Mouse (Mus musculus) spleen, postnatal 36 days (tissue): Measurements from ENCODE around the gene Klf3.

Source experiments
- DNase-seq, 2 experiments: peaks; one replicate each; pipeline ENCODE4 v3.0.0; 2022; ENCODE audit warnings: low spot score in 2 of 2, mixed read lengths in 1 of 2

Gene Klf3

DNA sequence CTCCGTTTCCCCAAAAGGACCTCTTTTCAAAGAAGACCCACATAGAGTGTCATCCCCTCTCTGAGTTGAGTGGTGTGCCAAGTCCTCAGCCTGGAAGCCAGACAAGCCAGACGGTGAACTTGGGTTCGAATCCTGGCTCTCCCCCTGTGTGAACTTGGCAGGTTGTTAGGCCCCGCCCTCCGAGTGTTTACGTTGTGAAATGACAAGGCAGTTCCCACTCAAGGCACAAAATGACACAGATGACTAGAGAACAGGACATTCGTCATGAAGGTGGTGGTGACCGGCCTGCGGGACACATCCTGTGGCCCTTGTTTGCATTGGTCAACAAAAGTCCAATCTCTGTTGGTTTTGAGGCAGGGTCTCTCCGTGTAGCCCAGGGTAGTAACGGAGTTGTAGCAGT is 6.7 kb downstream of the Klf3 start:
- DNase-seq = peak; percentile 42 to 68

DNA sequence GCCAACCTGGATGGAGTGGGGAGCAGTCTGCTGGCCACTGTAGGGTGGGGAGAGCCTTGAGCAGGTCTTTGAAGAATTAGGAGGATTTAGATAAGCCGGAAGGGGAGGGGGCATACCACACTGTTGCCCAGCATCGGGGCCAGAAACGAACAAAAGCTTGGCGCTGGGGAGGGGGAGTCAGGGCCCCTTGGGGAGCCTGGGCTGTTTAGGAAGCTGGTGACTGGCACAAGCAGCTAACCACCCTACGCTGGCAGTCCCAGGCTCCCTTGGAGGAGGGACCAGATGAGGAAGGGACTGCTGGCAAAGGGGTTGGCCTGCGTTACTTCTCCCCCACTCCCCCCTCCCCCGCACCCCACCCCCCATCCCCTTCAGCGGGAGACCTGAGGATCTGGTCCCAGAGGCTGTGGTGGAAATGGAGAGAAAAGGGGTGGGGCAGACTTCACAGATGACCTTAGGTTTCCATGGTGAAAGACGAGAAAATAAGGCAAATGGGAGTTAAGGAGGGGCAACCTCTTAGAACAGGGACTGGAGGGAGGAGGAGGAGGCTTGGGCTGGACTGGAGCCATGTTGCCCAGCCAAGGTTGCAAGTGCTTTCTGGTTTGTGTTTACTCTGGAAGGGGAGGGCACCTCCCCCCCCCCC is 7.8 kb downstream of the Klf3 start:
- DNase-seq = peak in 1 of 2 experiments; percentile 35

DNA sequence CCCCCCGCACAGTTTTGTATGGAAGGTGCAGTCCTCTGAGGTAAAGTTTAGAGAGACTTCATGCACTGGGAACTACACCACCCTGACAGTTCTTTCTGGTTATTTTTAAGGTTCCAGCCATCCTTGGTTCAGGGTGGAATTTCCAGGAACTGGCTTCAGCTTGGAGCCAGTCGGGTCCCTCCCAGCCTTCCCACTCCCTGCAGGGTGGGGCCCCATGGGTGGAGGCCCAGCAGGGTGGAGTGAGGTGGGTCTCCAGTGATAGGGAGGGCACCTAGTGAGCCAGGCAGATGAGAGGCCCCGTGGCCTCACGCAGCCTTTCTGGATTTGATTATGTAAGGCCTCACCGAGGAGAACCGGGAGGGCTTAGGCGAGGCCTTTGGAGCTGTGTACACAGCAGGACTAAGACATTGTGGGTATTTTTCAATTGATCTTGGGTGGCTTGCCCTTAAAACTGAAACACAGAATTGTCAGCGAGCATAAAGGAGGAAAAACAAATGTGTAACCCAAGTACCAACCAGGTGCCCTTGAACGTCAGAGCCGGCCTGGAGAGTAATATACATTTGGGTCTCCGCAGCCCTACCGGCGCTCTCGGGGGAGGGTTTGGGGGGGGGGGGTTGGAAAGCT is 8.4 kb downstream of the Klf3 start:
- peak; percentile 70 to 79 for DNase-seq

DNA sequence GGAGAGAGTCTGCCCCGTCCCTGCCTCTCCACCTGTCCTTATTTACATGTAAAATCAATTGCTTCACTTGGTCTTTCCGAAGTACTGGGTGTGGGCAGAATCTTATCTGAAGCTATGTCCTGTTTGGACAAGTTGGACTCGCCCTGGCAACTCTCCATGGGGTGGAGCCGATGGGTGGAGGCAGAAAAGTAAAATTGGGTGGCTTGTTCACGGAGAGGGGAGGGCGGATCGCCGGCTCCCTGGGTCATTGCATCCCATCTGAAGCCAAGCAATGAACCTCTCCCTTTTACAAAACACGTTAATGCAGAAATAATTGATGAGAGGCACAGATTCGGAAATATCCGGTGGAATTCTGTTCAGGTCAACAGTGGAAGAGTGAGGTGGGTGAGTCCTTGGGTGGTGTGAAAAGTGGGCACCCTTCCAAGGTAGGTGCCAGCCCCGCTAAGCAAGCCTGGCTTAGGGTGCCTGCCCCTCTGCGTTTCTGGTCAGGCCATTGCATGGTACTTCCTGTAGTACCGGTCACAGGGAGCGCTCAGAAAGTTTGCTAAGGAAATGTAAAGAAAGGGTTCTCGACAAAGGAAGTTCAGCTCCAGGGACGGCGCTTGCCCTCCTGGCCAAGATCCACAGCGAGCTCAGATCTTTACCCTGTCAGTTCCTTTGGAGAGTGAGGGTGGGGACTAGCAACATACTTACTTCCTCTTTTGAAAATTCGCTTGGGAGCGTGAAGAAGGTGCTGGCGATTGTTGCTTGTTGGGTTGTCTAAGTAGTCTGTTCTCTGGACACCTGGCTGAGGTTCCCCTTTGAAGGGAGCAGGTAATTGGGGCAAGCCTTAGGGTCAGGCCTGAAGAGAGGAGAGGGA is 9.2 kb downstream of the Klf3 start:
- DNase-seq = peak; percentile 80 to 89

DNA sequence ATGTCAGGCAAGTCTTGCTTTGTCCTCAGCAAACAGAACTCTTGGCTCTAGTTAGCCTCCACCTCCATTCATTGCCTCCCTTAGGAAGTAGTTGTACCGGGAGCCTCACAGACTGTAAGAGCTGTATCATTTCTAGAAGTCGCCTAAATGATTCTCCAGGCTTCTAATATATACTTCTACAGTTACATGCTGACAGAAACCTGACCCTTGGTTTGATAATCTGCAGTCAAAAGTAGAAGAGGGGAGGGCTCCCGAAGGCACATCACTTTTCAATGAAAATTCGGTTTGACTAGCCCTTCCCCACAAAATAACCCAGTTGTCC is 9.8 kb downstream of the Klf3 start:
- DNase-seq = no peak

DNA sequence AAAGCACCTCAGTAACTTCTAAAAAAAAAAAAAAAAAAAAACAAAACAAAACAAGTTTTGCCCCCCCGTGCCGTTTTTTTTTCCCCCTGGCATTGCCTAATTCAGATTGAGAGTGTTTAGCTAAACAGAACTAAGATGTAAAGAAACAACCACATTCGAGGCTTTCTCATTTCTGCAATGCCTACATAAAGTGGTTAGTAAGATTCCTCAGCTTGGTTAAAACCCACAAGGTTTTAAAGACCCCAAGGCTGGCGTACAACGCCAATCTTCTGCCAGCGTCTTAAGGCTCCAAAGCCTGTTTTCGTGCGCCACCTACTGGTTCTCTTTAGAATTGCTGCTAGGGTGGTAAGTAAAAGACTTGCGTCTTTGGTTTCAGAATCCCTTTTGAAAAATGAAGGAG is 10.2 kb downstream of the Klf3 start:
- peak; percentile 85 to 90 for DNase-seq

DNA sequence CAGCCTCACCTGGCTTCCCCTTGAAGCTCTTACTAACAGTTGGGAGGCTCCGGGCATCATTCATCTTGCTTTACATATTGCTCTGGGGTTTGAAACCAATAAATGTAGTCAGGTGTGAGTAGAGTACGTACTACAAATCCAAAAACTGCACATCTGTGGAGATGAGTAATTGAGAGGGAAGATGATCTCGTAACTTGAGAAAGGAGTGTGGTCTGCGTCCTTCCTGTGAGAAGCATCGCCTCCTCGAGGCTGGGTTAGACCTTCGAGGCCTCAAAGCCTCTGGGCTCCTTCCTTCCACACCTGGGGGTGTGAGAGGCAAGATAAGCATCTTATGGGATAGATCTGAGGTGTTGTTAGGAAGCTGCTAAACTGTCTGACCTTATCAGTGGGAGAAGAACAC is 11.2 kb downstream of the Klf3 start:
- DNase-seq = no peak

DNA sequence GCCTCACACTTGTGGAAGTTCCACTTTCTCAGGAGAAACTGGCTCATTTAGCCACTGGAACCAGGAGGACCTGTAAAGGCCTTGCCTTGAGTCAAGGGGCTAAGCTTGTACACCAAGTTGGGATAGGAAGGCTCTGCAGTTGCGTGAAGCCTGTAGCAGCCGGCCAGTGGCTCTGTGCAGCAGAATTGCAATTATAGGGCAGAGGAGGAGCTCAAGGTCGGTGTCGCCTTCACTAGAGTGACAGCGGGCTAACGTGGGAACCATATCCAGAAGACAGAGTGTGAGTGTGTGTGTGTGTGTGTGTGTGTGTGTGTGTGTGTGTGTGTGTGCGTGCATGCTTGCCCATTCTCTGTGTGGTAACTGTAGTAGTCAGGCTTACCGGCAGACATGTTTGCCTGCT is 12.4 kb downstream of the Klf3 start:
- no peak for DNase-seq

DNA sequence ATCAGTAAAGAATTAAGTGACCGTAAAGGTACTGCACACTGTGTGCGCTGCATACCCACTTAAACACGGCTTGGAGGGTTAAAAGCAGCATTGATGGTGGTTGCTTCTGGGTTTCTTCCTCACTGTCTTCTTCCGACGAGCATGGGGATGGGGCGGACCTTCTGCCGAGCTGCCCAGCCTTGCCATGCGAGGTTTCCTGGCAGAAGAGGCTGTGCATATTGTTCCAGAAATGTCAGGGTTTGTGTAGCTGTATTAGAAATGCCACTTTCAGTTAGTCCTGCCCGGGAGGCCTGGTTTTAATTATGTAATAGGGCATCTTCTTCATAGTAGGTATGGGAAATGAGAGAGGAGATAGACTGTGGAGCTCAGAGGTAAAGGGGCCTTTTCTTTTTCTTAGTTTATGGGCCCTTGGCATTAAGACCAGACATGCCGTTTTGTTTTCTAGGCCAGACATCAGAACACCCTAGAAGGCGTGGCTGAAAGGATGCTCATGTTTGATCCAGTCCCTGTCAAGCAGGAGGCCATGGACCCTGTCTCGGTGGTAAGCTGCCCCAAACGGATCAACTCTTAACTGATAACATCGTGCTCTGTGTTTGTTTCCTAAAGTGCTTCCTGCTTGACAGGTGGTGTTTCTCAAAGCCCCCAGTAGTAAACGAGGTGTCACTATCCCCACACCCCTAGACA is 13.2 kb downstream of the Klf3 start:
- DNase-seq = no peak

DNA sequence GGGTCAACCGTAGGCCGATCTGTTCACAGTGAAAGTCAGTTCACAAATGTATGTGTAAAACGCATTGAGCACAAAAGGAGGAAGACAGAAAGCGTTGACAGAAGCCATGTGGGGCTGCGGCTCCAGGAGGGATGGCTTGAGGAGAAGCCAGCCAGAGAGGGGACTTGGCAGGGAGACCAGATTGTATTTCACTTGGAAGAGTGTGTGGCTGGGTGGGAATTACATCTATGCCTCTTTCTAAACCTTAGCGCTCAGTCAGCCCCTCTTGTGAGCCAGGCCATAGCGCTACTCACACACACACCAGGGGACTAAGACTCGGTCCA is 13.7 kb downstream of the Klf3 start:
- DNase-seq = no peak

DNA sequence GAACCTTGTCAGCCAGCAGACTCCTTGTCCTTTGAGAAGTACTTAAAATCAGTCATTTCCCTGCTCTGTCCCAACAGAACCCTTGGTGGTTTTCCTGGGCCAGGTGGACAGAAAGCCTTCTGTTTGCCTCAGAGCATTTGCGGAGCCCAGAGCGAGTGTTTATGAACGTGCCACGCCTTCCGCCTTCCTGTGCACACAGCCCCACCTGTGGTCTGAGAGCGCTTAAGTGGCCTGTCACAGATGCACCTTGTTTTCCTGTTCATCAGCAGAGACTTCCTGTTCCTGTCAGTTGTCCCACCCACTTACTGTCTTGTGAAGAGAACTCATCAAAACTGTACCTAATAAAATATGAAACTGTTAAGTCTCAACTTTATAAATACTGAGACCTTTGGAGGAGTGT is 16.2 kb downstream of the Klf3 start:
- peak; percentile 86 to 89 for DNase-seq

DNA sequence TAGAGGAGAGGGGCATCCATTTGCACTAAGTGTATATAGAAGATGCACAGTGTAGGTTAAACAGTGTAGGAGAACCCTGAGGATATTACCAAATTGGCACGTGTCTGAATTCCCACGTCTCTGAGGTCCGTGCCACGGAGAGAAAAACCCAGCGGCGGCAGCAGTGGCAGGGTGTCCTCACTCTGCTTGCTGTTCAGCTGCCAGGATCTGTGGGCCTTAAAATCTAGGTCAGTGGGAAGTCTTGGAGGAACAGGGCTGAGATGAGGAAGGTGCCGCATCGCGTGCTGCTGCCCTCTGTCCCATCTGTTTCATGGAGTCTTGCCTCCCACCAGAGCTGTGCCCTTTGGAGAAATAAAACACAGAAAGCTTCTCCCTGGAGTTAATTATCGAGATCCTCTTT is 16.9 kb downstream of the Klf3 start:
- DNase-seq = no peak

DNA sequence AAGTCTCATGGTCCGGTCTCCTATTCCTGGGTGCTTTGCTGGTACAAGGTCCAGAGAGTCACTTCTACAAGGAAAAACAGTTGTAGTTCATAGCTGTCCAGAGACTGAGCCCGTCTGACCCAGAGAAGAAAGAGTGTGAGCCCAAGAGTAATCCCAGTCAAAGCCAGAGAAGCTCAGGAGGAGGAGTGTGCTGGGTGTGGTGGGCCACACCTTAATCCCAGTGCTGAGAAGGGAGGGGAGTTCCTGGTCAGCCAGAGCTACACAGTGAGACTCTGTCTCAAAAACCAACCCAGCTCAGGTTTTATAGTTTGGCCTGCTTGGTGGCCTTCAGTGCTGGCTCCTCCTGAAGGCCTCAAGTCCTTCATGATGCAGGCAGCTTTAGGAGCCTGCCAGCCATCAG is 18.1 kb downstream of the Klf3 start:
- no peak for DNase-seq

DNA sequence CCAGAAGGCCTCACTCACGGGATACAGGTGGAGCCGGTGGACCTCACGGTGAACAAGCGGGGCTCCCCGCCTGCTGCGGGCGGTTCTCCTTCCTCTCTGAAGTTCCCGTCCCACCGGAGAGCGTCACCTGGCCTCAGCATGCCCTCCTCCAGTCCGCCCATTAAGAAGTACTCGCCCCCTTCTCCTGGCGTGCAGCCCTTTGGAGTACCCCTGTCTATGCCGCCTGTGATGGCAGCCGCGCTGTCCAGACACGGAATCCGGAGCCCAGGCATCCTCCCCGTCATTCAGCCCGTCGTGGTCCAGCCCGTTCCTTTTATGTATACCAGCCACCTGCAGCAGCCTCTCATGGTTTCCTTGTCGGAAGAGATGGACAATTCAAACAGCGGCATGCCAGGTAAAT is 18.8 kb downstream of the Klf3 start:
- no peak for DNase-seq

DNA sequence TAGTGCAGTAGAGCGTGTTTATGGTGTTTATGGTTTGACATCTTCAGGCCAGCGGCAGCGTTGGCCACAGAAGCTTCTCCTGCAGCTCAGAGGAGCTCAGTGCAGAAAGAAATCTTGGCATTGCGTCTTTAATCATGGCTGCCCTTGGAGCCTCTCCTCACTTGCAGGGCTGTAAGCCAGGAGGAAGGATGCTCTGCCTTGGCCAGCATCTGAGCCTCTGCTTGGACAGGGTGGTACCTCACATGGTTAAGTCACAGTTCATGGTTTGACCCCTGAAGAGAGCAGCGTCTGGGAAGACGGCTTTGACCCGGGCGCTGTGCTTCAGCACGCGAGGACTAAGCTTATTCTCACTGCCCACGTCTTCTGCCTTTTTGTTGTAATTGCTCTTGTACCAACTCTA is 20.2 kb downstream of the Klf3 start:
- DNase-seq = no peak

DNA sequence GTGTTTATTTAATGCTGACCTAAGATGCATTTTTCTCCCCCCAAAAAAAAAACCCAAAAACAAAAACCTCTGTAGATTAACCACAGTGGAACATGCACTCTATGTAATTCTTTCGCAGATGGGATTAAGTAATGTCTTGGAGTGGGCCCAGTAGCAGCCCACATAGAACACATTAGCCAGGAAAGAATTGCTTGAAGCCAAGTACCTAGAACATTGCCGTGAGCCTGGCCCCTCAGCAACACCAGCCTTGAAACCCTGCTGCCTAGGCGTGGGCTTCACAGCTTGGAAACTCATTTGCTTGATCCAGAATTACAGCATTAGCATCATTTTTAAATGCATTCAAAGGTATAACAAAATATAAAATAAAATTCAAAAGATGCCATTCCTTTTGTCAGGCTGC is 21.6 kb downstream of the Klf3 start:
- no peak for DNase-seq

DNA sequence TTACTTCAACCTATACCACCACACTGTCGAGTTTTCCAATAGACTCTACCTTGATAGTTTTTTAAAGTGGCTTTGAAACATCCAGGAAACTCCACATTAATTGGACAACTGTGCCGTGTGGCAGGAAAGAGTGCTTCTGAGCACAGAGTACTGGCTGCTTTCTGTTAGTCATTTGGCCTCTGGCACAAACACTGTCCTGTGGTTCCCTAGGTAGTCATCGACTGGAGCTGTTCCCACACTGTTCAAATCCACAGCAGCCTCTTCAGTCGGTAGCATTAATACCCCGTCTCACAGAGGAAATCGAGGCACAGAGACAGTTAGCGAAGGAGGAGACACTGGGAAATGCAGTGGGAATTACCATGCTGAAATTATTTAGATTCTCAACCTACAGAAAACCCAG is 22.3 kb downstream of the Klf3 start:
- no peak for DNase-seq

DNA sequence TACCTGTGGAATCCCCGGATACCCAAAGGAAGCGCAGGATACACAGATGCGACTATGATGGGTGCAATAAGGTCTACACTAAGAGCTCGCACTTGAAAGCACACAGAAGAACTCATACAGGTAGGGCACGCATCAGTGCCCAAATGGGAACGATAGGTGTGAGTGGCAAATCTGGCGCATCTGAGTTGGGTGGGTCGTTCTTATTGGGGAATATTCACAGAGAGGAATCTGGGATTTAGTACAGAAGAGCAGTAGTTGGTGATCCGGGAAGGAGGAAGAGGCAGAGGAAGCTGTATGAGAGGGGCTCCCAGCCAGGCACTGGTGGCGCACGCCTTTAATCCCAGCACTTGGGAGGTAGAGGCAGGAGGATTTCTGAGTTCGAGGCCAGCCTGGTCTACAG is 24.0 kb downstream of the Klf3 start:
- DNase-seq = no peak

DNA sequence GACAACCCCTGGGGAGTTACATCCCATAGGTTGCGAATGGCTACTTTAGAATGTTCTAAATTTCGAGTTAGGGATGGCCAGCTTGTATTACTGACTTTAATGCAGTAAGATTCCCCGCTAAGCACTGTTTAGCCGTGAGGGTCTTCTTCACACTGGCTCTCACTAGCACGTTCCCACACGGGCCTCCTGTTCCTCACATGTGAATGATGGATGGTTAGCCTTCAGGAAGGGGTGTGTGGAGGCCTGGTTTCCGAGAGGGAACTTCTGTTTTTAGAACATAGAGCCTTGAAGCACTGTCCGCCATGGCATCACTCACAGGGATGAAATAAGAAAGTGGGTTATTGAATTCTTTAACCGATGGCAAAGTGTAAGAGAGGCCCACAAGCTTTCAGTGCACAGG is 25.1 kb downstream of the Klf3 start:
- DNase-seq = no peak

DNA sequence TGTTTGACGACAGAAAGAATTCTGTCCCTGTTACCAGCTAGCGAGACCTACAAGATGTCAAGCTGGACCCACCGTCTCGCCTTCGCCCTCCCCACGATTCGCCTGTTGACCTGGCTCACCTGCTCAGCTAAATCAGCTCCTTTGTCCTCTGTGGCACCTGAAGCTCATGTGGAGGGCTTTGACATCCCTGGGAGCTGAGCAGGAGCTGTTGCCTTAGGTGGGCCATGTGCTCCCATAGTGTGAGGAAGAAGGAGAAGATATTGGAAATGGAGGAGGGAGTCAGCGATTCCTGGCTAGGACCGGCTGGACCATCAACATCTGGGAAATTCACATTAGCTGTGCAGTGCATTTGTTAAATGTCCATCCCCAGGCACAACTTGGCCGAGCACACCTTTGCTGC is 26.4 kb downstream of the Klf3 start:
- no peak for DNase-seq

DNA sequence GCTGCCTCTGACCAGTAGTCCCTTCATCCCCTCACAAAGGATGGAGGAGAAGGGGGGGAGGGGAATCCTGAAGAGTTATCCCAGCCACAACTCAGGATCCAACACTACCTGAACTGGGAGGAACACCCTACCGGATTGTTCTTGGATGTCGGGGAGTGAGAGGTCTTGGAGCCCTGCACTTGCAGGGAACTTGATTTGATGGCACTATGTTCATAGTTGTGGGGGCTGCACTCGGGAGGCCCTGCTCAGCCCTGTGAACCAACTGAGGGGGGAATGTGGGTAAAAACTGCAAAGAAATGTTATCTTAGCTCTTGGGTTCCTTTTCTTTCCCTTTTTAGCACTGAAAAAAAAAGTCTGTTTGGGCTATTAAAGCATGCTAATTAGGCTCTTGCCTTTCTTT is 27.6 kb downstream of the Klf3 start:
- no peak for DNase-seq

DNA sequence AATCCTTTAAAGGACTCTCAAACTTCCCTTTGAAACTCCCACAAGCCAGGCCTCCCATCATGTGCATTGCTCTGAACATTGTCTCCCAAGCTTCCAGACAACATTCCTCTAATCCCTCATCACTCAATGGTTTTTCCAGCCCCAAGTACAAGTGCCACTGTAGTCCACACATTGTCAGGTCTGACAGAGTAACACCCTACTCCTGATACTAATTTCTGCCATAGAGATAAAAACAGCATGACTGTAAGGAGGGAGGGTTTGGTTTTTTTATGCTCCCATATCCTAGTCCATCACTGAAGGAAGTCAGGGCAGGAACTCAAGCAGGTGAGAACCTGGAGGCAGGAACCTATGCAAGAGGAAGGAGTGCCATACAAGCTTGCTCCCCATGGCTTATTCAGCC is 30.2 kb downstream of the Klf3 start:
- no peak for DNase-seq

DNA sequence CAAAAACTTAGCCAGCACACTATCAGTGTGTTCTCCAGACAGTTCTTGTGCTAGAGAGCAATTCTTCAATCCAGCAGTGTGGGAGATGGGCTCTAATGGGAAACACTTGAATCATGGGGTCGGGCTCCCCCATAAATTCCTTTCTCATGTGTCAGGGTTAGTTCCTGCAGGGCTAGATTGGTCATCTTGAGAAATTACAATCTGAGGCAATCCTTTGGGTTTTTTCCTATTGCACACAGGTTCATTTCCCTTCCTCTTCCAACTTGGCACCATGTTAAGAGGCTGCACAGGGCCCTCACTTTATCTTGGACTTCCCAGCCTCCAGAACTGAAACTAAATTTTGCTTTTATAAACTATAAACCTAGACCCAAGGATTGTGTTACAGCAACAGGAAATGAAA is 31.0 kb downstream of the Klf3 start:
- no peak for DNase-seq
